Mouse (Mus musculus) lung, embryonic 16.5 days (tissue): Measurements from ENCODE around the gene Cd7. TPM values are rescaled to one million over a fixed set of nuclear protein-coding genes. Genes with fewer than 3 reads are reported as not detected.

Experiments
- ATAC-seq: fragments of 200-750 bp; cut with Nextera tagmentation; 2 replicates; pipeline ENCODE4 v1.8.0; 2017; ENCODE audit warnings: low read depth, mild to moderate bottlenecking, moderate library complexity
- H3K27ac ChIP-seq: fragments of 300-500 bp; sonication (generic); 2 replicates; pipeline ENCODE4 v1.5.1; 2014; ENCODE audit warnings: mild to moderate bottlenecking, control low read depth, low read length
- H3K27me3 ChIP-seq: fragments of 300-500 bp; sonication (generic); 2 replicates; pipeline ENCODE4 v1.6.1; 2014; ENCODE audit warnings: low read depth, low read length, mixed read lengths; ENCODE audit not compliant: control insufficient read depth, insufficient read depth
- H3K36me3 ChIP-seq: fragments of 300-500 bp; sonication (generic); 2 replicates; pipeline ENCODE4 v1.6.1; 2014; ENCODE audit warnings: low read length; ENCODE audit not compliant: control insufficient read depth, insufficient read depth
- H3K4me1 ChIP-seq: fragments of 300-500 bp; sonication (generic); replicated peaks from 2 replicates; pipeline ENCODE4 v1.6.1; 2014; ENCODE audit warnings: low read length, mixed read lengths; ENCODE audit not compliant: control insufficient read depth, insufficient read depth
- H3K4me2 ChIP-seq: fragments of 300-500 bp; sonication (generic); 2 replicates; pipeline ENCODE4 v1.6.1; 2014; ENCODE audit warnings: low read depth, low read length, control low read depth
- H3K4me3 ChIP-seq: fragments of 300-500 bp; sonication (generic); 2 replicates; pipeline ENCODE4 v1.5.1; 2014; ENCODE audit warnings: mild to moderate bottlenecking, low read length, control low read depth
- H3K9ac ChIP-seq: fragments of 300-500 bp; sonication (generic); 2 replicates; pipeline ENCODE4 v1.6.1; 2014; ENCODE audit warnings: low read length, control low read depth
- H3K9me3 ChIP-seq: fragments of 300-500 bp; sonication (generic); 2 replicates; pipeline ENCODE4 v1.6.1; 2016; ENCODE audit warnings: low read length; ENCODE audit not compliant: control insufficient read depth
- WGBS: fragments of 180-500 bp; shearing (Covaris S2); extraction: QIAGEN DNeasy Blood & Tissue Kit; methylation state at CpG from one replicate; pipeline ENCODE4 v1.1.7; 2014; 5-methylcytosine and 5-hydroxymethylcytosine counted together
- polyA plus RNA-seq: library from polyadenylated mRNA; unstranded; fragments of >200 nt; fragmentation: Nextera tagmentation; extraction: Ambion mirVana; gene quantifications from 2 replicates; pipeline ENCODE4 v1.2.1, GENCODE M21; 2015

Gene Cd7
- polyA plus RNA-seq, 1 experiment from 2014 or later = 1.3 TPM

- no peak for ATAC-seq
- H3K4me3 ChIP-seq = no peak overlapping the region
- no peaks in the 10 kb centered on the region; the same call in 1 of the 2 replicates for H3K27me3 ChIP-seq
- no peaks in the 10 kb centered on the region for H3K9me3 ChIP-seq
- 71% methylated on average over 4 of the region's 4 CpGs for WGBS
- no peak overlapping the region for H3K4me2 ChIP-seq
- no peak overlapping the region for H3K27ac ChIP-seq
- peak overlapping the region; percentile 15; the same call in 1 of the 2 replicates for H3K9ac ChIP-seq
- no peaks in the 10 kb centered on the region; the same call in 1 of the 2 replicates for H3K4me1 ChIP-seq
- no peaks in the 10 kb centered on the region for H3K36me3 ChIP-seq
Measured at GRCm38 (mm10) chr11:121041636-121042035, 2.4 kb upstream of the Cd7 start.

GRCm38 (mm10) chr11:121041212-121041611 is 2.0 kb upstream of the Cd7 start:
- Histone ChIP-seq H3K27ac (no peak overlapping the region), H3K27me3 (no peaks in the 10 kb centered on the region; the same call in 1 of the 2 replicates), H3K9ac (peak overlapping the region; percentile 15; the same call in 1 of the 2 replicates), H3K4me1 (no peaks in the 10 kb centered on the region; the same call in 1 of the 2 replicates), H3K9me3 (no peaks in the 10 kb centered on the region), H3K36me3 (no peaks in the 10 kb centered on the region), H3K4me3 (no peak overlapping the region), H3K4me2 (no peak overlapping the region)
- peak; percentile 69 for ATAC-seq
- WGBS = 7% methylated on average over 4 of the region's 4 CpGs

- WGBS = 88% methylated on average over 11 of the region's 11 CpGs
- no peak for ATAC-seq
Measured at GRCm38 (mm10) chr11:121038366-121039240, 615 bp downstream of the Cd7 start.

GRCm38 (mm10) chr11:121033118-121033517 is 6.1 kb downstream of the Cd7 start:
- H3K27me3 ChIP-seq = no peaks in the 10 kb centered on the region
- H3K4me2 ChIP-seq = no peak overlapping the region
- H3K27ac ChIP-seq = no peak overlapping the region
- H3K9ac ChIP-seq = no peak overlapping the region
- no peaks in the 10 kb centered on the region for H3K4me1 ChIP-seq
- H3K9me3 ChIP-seq = no peaks in the 10 kb centered on the region
- WGBS = 71% methylated on average over 5 of the region's 5 CpGs
- H3K4me3 ChIP-seq = no peak overlapping the region
- no peak for ATAC-seq
- H3K36me3 ChIP-seq = no peaks in the 10 kb centered on the region

More at GRCm38 (mm10) chr11:121038366-121039240, 615 bp downstream of the Cd7 start:
- Histone ChIP-seq H3K4me2 (no peak overlapping the region), H3K9ac (no peak overlapping the region), H3K27ac (no peak overlapping the region), H3K9me3 (no peaks in the 10 kb centered on the region), H3K4me1 (no peaks in the 10 kb centered on the region), H3K27me3 (no peaks in the 10 kb centered on the region; the same call in 1 of the 2 replicates), H3K4me3 (no peak overlapping the region), H3K36me3 (no peaks in the 10 kb centered on the region)

- Histone ChIP-seq H3K36me3 (no peaks in the 10 kb centered on the region), H3K4me2 (no peak overlapping the region), H3K9ac (no peak overlapping the region), H3K27ac (no peak overlapping the region), H3K9me3 (no peaks in the 10 kb centered on the region), H3K4me3 (no peak overlapping the region), H3K27me3 (no peaks in the 10 kb centered on the region), H3K4me1 (no peaks in the 10 kb centered on the region)
- ATAC-seq = no peak
- 82% methylated on average over 7 of the region's 7 CpGs for WGBS
Measured at GRCm38 (mm10) chr11:121027259-121027658, 12.0 kb downstream of the Cd7 start.

- H3K27me3 ChIP-seq = no peaks in the 10 kb centered on the region
- no peak overlapping the region for H3K4me3 ChIP-seq
- H3K4me2 ChIP-seq = no peak overlapping the region
- no peak overlapping the region for H3K9ac ChIP-seq
- H3K27ac ChIP-seq = no peak overlapping the region
- ATAC-seq = no peak
- H3K9me3 ChIP-seq = no peaks in the 10 kb centered on the region
- no peaks in the 10 kb centered on the region for H3K36me3 ChIP-seq
- WGBS = 51% methylated on average over 6 of the region's 6 CpGs
- H3K4me1 ChIP-seq = no peaks in the 10 kb centered on the region
Measured at GRCm38 (mm10) chr11:121024163-121024562, 15.1 kb downstream of the Cd7 start.

GRCm38 (mm10) chr11:121019501-121019900 is 19.7 kb downstream of the Cd7 start:
- Histone ChIP-seq H3K9ac (no peak overlapping the region), H3K27ac (no peak overlapping the region), H3K27me3 (no peaks in the 10 kb centered on the region), H3K4me3 (no peak overlapping the region), H3K4me2 (no peak overlapping the region), H3K36me3 (no peaks in the 10 kb centered on the region), H3K4me1 (peaks cover 13% of the 10 kb centered on the region), H3K9me3 (no peaks in the 10 kb centered on the region)
- no peak for ATAC-seq
- WGBS = 83% methylated on average over 5 of the region's 5 CpGs

GRCm38 (mm10) chr11:121017703-121018102 is 21.5 kb downstream of the Cd7 start:
- Histone ChIP-seq H3K27me3 (no peaks in the 10 kb centered on the region), H3K4me2 (no peak overlapping the region), H3K9me3 (no peaks in the 10 kb centered on the region), H3K36me3 (no peaks in the 10 kb centered on the region), H3K27ac (no peak overlapping the region), H3K4me3 (no peak overlapping the region), H3K9ac (no peak overlapping the region), H3K4me1 (peaks cover 13% of the 10 kb centered on the region)
- ATAC-seq = peak; percentile 81
- 37% methylated on average over 3 of the region's 3 CpGs for WGBS

GRCm38 (mm10) chr11:121015472-121015871 is 23.7 kb downstream of the Cd7 start:
- Histone ChIP-seq H3K9me3 (no peaks in the 10 kb centered on the region), H3K36me3 (no peaks in the 10 kb centered on the region), H3K4me3 (no peak overlapping the region), H3K9ac (peak overlapping the region; percentile 31; the same call in 1 of the 2 replicates), H3K27ac (peak overlapping the region; percentile 50), H3K4me1 (peaks cover 13% of the 10 kb centered on the region), H3K4me2 (peak overlapping the region; percentile 64; the same call in 1 of the 2 replicates), H3K27me3 (no peaks in the 10 kb centered on the region)
- 25% methylated on average over 6 of the region's 6 CpGs for WGBS
- ATAC-seq = peak; percentile 51
